Mouse (Mus musculus) ES-E14 (cell line): ENCODE results near the gene Wdr5. TPM values are rescaled to one million over a fixed set of nuclear protein-coding genes. Genes with fewer than 3 reads are reported as not detected.

Experiments
- DNase-seq: peaks from one replicate; pipeline ENCODE4 v3.0.0-alpha.2; 2013; ENCODE audit warnings: low read depth, low spot score
- H3K27ac ChIP-seq: 2 replicates; pipeline ENCODE4 v1.5.1; 2012; ENCODE audit warnings: low read depth, mild to moderate bottlenecking, low read length, moderate library complexity, mixed read lengths; ENCODE audit not compliant: poor library complexity, insufficient read depth, severe bottlenecking
- H3K36me3 ChIP-seq: 2 replicates; pipeline ENCODE4 v1.6.1; 2012; ENCODE audit warnings: mild to moderate bottlenecking, low read length, moderate library complexity, mixed read lengths; ENCODE audit not compliant: control insufficient read depth, poor library complexity, insufficient read depth, severe bottlenecking
- H3K4me1 ChIP-seq, 2 experiments: fragments of 150-350 bp in 1 of 2; sonication (generic) in 1 of 2; 2 replicates each; pipeline ENCODE4 v1.6.1; 2012; ENCODE audit warnings: low read length in 2 of 2, mild to moderate bottlenecking in 1 of 2, mixed read lengths in 1 of 2; ENCODE audit not compliant: control insufficient read depth in 2 of 2, insufficient read depth in 2 of 2, poor library complexity in 1 of 2
- H3K4me3 ChIP-seq, 2 experiments: fragments of 150-350 bp in 1 of 2; sonication (generic) in 1 of 2; 2 replicates each; pipeline ENCODE4 v1.5.1; 2012; ENCODE audit warnings: low read length in 2 of 2, low read depth in 1 of 2, mild to moderate bottlenecking in 1 of 2, mixed read lengths in 1 of 2; ENCODE audit not compliant: insufficient read depth in 1 of 2, poor library complexity in 1 of 2, severe bottlenecking in 1 of 2
- H3K9ac ChIP-seq: 2 replicates; pipeline ENCODE4 v1.6.1; 2012; ENCODE audit warnings: low read depth, mild to moderate bottlenecking, low read length, mixed read lengths; ENCODE audit not compliant: poor library complexity, insufficient read depth, severe bottlenecking
- H3K9me3 ChIP-seq: fragments of 150-350 bp; sonication (generic); 2 replicates; pipeline ENCODE4 v1.6.1; 2012; ENCODE audit warnings: low read depth, mild to moderate bottlenecking, low read length; ENCODE audit not compliant: control insufficient read depth, insufficient read depth
- CHD2 ChIP-seq: IDR thresholded peaks from 2 replicates; pipeline ENCODE4 v1.6.1; 2014; ENCODE audit warnings: mild to moderate bottlenecking, low read depth, low read length, inconsistent platforms
- HCFC1 ChIP-seq: IDR thresholded peaks from 2 replicates; pipeline ENCODE4 v1.6.1; 2012; ENCODE audit warnings: low read length, inconsistent platforms, borderline replicate concordance; ENCODE audit not compliant: insufficient read depth
- MAFK ChIP-seq: IDR thresholded peaks from 2 replicates; pipeline ENCODE4 v1.6.1; 2014; ENCODE audit warnings: mild to moderate bottlenecking, low read depth, low read length, inconsistent platforms; ENCODE audit not compliant: insufficient read depth
- ZC3H11A ChIP-seq: IDR thresholded peaks from 2 replicates; pipeline ENCODE4 v1.6.1; 2012; ENCODE audit warnings: low read depth, mild to moderate bottlenecking, inconsistent platforms, low read length, borderline replicate concordance
- ZNF384 ChIP-seq: IDR thresholded peaks from 2 replicates; pipeline ENCODE4 v1.6.1; 2012; ENCODE audit warnings: low read depth, low read length, inconsistent platforms
- in situ Hi-C, 2 experiments: fragments of 600-800 bp; cut with MboI; formaldehyde crosslinking; loops; one replicate each; pipeline ENCODE4 v1.15.1; 2025; ENCODE audit warnings: low sequenced_read_pairs in 2 of 2, inconsistent platforms in 1 of 2; ENCODE audit not compliant: unreplicated experiment in 2 of 2
- total RNA-seq: library from RNA; depleted of rRNA; stranded (reverse); fragments of 300-350 nt; gene quantifications from 2 replicates; pipeline ENCODE4 v1.2.3, GENCODE M21; 2012

Gene Wdr5
- total RNA-seq, 1 experiment: 106 TPM

DNA sequence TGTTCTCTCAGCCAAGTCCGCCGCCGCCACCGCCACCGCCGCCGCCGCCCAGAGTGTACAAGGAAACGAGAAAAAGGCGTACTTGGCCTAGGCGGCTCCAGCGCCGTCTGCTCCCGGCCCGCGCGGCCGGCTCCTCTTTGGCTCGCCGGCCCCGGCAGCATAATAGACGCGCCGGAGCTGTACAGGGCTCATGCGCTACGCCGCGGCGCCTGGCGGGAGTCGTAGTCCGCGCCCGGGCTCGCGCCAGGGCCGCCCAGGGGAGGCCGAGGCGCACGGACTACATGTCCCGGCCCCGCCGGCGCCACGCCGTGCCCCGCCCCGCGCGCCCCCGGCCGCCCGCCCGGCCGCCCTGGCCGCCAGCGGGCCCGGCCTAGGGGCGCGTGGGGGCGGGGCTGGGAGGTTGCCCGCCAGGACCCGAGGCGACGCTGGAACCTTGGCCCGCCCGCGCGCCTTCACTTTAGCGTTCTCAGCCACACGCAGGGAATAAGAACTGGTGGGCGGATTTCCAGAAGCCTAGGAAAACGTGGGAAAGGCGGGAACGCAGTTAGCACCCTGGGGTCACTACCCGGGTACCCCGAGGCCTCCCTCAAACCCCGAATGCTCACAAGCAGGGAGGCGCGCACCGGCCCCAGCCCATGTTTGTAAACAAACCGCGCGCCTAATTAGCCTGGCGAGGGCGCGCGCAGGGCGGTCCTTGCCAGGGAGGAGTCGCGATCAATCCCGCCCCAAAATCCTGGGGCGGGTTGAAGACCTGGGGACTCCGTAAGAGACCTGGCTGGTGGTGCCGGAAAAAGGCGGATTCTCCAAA lies 39.3 kb upstream of the Wdr5 start:
- in situ Hi-C loops: no loop called here
- peaks cover 16% of the 10 kb centered on the region; the same call in 1 of the 2 replicates for H3K36me3 ChIP-seq
- peak; percentile 94 for TF ChIP-seq HCFC1
- TF ChIP-seq ZC3H11A: no peak
- no peak for TF ChIP-seq MAFK
- H3K4me1 ChIP-seq: peaks cover 3 to 16% of the 10 kb centered on the region in 2 experiments; a peak in 2 of 4 replicates
- H3K9ac ChIP-seq: peak overlapping the region; percentile 91
- H3K9me3 ChIP-seq: no peaks in the 10 kb centered on the region
- peak overlapping the region; percentile 88 to 95 for H3K4me3 ChIP-seq
- peak overlapping the region; percentile 83 for H3K27ac ChIP-seq
- DNase-seq: peak; percentile 83

DNA sequence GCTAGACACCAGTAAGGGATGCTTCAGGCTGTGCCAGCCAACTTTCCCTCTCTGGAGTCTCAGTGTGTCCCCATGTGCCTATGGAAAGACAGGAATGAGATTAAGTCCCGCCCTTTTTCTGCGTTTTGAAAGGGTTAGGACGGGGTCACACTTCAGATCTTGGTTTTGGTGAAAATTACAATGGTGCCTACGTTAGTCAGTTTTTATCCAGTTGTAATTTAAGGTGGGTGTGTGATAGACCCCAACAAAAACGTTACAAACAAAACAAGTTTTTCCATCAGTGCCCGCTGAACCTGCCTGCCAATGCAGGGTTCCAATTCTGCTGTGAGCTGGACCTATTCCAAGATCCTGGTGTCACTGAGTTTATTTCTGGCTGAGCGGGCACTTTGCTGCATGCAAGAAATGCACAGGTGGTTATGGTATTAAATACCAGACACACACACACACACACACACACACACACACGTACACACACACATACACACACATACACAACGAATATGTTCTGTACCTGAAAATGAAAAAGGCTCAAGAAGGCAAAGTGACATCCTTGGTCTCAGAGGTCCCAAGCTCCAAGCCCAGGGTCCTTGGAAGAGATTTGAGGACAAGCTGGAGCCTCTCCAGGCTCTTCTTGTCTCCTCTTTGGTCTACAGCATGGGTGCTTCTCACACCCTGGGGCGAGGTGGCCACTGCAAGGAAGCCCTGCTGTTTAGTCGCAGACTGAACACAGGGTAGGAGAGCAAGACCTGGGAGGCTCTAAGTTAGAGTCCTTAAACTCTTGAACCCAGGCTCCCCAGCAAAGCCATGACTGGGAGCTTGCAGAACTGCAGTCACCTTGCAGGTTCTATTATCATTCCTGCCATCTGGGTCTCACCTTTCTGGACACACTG lies 38.4 kb upstream of the Wdr5 start:
- Histone ChIP-seq H3K9ac (peak overlapping the region; percentile 65), H3K4me3 (peak overlapping the region; percentile 73 to 91), H3K27ac (peak overlapping the region; percentile 42; the same call in 1 of the 2 replicates), H3K36me3 (peaks cover 11% of the 10 kb centered on the region; the same call in 1 of the 2 replicates), H3K4me1 (peaks cover 3 to 15% of the 10 kb centered on the region in 2 experiments; a peak in 2 of 4 replicates), H3K9me3 (no peaks in the 10 kb centered on the region)
- in situ Hi-C loops: no loop called here
- TF ChIP-seq ZNF384 (no peak), MAFK (no peak), HCFC1 (no peak), CHD2 (no peak), ZC3H11A (no peak)
- no peak for DNase-seq

DNA sequence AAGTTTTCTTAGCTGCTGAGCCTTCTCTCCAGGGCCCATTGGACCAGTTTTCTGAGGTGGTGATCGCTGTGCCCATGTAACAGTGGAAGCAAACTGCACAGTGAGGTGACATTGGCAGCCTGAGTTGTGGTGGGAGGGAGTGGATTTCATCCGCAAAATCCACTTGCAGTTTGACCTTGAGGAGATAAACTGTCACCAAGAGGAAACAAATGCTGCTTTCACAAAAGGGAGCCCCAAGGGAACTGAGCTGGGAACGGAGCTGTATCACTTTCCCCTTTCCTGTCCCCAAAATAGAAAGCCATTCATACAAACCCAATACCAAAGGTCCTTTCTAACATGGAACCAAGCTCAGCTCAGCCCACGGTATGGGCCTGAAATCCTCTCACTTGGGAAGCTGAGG lies 35.1 kb upstream of the Wdr5 start:
- no peak for DNase-seq
- TF ChIP-seq HCFC1: no peak
- no peak for TF ChIP-seq ZC3H11A
- no peak for TF ChIP-seq MAFK
- Histone ChIP-seq H3K27ac (no peak overlapping the region), H3K4me1 (no peaks in the 10 kb centered on the region), H3K9ac (no peak overlapping the region), H3K36me3 (no peaks in the 10 kb centered on the region), H3K9me3 (no peaks in the 10 kb centered on the region), H3K4me3 (no peak overlapping the region)
- in situ Hi-C loops: no loop called here

DNA sequence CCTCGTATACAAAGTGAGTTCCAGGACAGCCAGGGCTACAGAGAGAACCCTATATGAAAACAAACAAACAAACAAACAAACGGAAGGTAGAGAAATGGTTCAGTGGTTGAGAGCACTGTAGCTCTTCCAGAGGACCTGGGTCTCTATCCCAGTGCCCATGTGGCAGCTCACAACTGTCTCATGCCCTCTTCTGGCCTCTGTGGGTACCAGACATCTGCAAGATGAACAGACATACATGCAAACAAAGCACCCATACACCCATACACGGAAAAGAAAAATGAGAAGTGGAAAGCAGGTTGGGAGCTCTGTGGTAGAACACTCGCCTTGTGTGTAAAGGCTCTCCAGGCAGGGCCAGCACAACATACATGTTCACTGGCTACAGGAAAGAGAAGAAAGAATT lies 34.6 kb upstream of the Wdr5 start:
- no peak overlapping the region for H3K9ac ChIP-seq
- no peak overlapping the region for H3K4me3 ChIP-seq
- no peak for DNase-seq
- in situ Hi-C loops: no loop called here
- no peak for TF ChIP-seq ZC3H11A
- H3K4me1 ChIP-seq: no peaks in the 10 kb centered on the region
- H3K27ac ChIP-seq: no peak overlapping the region
- no peaks in the 10 kb centered on the region for H3K9me3 ChIP-seq
- no peaks in the 10 kb centered on the region for H3K36me3 ChIP-seq
